Mouse (Mus musculus) kidney, adult 8-10 months (tissue): ENCODE measurements at regions not wholly inside any gene's neighbourhood (a gene's known extent, or its start where the extent isn't known, plus 50 kb on each side); places are given as distances from the start of the nearest gene placed in this dataset.

Source experiments
- DNase-seq, 2 experiments: peaks; one replicate each; pipeline ENCODE4 v3.0.0; 2022

DNA sequence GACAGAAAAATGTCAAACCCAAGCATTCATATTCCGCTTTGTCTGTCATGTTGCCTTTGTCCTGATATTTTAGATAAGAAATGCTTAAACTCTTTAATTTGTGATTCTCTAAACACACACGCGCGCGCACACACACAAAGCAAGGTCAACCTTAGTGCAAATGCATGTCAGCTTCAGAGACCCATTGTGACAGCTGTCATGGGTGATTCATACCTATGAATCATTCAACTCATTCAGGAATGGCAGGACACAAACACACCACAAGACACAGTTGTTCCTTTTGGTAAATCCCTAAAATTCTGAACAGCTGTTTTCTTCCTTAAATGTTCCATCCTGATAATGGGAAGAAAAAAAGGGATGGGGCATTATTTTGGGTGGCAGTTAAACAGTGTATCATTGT is 144.1 kb upstream of the Dusp10 start:
- DNase-seq: no peak

- DNase-seq: no peak
These were observed 117.2 kb upstream of the Dusp10 start for GRCm38 (mm10) chr1:183895936-183896335.

DNA sequence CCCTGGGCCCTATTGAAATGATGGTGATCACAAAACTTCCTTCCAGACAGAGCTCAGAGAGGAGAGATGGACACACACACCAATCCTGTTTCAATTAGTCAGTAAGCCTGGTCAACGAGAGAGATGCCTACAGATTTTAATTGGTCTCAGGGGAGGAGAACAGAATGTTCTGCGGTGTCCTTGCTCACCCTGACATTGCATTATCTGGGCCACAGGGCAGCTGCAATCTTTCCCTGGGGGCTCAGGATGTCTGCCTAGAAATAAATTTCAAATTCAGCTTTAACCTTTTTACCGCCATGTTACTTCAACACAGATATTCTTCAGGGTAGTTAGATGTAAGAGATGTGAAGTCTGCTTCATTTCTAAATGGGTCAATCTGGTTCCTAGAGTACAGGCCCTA is 115.0 kb upstream of the Dusp10 start:
- DNase-seq: no peak

DNA sequence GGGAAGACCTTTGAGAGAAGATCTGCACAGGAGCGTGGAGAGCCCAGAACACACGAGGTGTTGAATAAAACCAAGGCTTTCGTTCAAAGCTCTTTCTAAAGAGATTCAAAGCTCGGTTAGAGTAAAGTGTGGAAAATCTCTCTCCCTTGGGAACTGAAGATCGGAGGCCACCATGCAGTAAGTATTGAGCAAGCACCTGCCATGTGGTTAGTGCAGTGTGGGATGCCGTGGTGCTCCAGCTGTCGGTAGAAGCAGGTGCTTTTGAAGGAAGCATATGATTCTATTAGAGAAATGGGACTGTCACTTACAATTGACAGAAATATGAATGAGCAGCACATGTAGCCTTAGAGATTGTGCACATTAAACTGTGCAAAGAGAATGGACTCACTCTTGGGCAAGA is 108.5 kb upstream of the Dusp10 start:
- DNase-seq: no peak

DNA sequence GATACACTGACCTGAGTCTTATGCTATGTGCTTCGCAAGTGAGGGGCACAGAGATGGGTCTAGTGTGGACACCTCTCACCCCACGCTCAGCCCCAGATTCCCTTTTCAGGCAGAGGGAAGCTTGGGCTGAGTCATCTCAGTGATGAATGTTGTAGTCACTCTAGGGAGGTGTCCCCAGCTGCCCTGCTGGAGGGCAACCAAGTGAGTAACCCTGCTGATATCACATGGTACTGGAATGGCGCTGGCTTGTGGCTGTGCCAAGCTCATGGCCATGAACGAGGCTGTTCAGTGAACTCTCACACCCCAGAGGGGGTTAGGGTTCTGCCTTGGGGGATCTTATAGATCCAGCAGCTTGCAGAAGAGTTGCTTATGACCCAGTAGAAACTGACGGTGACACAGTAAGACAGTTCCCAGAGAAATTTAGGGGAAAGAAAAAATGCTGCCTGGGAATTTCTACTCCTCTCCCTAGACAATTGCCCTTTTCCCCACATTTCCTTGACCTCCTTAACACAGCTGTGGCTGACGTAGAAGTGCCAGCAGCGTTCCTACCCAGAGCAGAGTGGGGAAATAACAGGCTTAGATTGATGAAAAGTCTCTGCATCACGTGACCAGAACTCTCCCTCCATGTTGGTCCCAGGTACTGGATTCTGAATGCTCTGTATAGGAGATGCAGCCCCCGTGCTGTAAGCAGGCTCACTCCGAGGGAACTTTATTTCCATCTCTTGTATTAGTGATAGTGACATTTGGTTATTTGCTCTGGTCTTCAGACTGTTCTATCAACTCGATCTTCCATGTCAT is 107.6 kb upstream of the Dusp10 start:
- DNase-seq: peak in 1 of 2 experiments; percentile 2

- DNase-seq: no peak
These were observed 95.4 kb upstream of the Dusp10 start for GRCm38 (mm10) chr1:183917656-183918055.

DNA sequence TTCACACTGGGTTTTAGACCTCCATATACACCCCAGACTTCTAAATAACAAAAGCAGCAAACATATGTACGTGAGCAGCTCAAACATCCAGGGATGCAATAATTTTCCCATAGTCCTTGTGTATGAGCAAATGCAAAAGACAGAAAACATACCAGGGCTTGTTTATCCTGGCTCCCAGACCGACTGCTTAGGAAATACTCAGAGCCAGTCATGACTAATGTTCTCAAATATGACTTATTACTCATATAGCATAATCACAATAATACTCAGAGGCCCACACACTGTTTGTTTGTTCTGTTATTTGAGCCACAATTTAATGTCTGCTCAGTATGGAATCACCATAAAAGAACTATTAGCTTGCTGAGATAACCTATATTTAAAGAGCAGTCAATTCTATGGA is 91.8 kb upstream of the Dusp10 start:
- DNase-seq: no peak

DNA sequence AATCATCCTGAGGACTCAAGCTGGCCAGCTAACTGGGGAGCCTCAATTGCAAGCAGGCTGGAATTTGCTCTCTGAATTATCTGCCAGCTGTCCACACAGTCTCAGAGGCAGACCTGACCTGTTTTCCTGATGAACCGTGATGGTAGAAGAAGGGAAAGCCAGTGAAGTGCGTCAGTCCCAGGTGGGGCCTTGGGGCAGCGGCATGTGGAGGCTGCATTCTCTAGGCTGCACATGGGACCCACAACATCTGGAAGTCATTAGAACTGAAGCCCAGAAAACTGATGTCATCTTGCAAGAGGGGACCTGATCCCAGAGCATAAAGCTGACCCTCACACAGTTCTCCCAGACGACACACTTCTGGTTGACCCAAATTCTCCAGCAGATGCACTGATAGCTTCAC is 84.6 kb upstream of the Dusp10 start:
- DNase-seq: no peak

DNA sequence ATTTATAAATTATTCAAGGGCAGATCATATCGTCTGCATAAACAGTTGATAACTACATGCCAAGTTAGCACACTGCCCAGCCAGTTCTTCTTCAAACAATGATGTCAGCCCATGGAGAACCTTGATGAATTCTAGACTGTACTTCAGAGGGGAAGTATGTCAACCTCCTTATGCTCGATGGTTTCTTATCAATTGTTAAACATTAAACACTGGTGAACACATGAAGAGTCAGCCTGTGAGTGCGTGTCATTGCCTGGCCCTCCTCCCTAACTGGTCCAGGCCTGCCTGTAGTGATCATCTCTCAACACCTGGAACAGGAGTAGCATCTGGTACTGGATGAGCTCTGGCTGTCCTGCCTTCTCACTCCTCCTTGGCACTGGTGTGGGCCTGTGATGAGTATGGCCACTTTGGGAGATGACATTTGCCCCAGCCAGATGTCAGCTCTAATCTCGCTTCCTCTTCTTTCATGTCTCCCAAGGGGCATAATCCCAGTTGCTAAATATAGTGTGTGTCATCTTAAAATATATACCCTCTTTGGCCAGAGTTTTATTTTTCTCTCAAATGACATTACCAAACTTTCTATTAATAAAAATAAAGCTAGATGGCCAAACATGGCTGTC is 82.6 kb upstream of the Dusp10 start:
- no peak for DNase-seq

- no peak for DNase-seq
These were observed 82.0 kb upstream of the Dusp10 start for GRCm38 (mm10) chr1:183931141-183931540.

DNA sequence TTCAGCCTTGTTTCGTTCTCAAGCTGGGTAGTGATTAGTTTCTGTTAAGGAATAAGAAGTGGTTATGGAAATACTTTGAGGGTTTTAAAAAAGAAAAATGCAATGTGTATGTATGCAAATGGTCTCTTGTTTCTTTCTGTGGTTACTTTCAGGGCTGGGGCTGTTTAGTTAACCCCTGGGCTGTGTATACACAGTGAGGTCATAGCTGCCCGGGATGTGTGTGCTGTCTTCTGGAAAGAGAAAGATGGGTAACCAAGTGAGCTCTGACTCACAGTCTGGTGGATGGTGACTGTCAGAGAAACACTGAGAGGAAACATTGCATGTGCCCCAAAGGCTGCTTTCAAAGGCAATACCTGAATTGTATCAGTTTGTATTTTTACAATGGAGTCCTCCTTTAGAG is 79.3 kb upstream of the Dusp10 start:
- no peak for DNase-seq

- DNase-seq: no peak
These were observed 75.9 kb upstream of the Dusp10 start for GRCm38 (mm10) chr1:183937166-183937565.

- DNase-seq: no peak
These were observed 74.7 kb upstream of the Dusp10 start for GRCm38 (mm10) chr1:183938361-183938760.

- no peak for DNase-seq
These were observed 72.4 kb upstream of the Dusp10 start for GRCm38 (mm10) chr1:183940706-183941105.

DNA sequence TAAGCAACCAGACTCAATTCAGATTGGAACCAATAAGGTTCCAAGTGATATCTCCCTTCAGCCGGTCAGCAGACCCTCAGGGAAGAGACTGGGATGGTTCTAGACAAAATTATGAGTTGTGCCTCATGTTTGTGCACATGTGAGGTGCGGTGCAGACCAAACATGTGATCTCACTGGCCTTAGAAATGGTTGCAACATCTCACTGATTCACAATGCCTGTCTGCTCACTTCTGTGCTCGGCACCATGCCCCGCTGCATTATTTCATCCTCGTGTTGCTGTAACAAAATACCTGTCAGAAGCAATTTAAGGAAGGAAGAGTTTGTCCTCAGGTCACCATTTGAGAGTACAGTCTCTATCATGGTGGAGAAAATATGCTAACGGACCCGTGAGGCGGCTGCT is 66.9 kb upstream of the Dusp10 start:
- no peak for DNase-seq

GRCm38 (mm10) chr1:183947066-183947465 is 66.0 kb upstream of the Dusp10 start:
- DNase-seq: no peak

DNA sequence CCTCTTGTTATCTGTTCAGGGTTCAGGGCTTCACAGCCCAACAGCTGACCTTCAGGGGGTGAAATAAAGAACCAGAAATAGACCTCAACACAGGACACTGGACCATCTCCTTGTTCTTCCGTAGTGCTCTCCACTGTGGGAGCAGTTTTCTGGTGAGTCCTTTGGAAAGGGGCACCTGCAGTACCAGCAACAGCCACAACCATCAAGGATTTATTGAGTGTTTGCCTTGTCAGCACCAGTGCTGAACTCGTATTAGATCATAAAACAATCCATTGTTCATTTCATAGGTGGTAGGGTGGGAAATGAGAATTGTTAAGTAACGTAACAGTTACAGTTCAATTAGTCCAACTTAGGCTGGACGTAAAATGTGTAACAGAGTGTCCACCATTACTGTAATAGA is 63.9 kb upstream of the Dusp10 start:
- DNase-seq: no peak

DNA sequence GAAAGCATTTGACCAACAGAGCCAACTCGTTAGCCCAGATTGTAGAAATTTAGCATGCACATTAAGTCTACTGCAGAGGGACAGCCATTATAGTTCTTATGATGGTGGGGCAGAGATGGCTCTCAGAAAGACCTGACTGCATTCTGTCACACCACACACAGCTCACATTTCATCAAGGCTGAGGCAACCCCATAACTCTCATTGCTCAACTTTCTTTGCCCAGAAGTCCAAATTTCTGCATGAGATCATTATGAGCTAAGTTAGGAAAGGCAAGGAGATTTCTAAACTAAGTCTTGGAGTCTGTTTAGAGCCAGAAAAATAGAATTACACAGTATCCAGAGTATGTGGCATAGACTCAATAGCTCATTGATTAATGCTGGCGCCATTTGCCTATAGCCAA is 59.0 kb upstream of the Dusp10 start:
- DNase-seq: no peak

DNA sequence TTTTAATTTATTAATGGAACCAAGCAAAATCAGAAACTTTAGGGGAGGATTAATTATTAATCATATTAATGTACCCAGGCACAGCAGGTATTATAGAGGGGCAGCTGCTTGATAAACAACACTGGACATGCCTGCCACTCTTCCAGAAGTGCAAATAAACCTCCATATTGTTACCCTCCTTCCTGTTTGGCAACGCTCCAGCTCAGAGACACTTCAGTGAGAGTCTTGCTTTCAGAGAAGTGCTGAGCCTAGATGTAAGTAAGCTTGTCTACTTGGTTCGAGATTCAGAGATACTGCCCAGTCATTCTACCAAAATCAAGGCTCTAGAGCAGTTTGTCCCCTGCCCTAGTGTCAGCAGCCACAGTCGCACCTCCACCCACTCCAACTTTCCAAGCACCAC is 56.7 kb upstream of the Dusp10 start:
- no peak for DNase-seq

DNA sequence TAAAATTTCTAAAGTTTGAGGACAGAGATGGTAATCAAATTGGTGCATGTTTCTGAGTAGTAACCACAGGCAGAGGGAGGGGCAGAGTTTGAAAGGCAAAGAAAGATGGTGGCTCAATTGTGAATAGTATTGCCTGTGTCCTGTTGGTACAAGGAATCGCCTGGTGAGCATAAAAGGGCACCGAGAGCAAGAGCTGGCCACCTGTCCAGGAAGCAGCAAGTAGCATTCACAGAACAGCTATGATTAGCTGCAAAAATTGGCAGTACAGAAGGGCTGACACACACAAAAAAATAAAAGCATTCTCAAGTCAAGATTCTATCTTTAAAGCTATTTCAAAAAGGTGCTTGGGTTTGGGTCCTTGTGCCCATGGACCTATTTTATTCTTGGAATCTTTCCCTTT is 51.7 kb upstream of the Dusp10 start:
- no peak for DNase-seq

DNA sequence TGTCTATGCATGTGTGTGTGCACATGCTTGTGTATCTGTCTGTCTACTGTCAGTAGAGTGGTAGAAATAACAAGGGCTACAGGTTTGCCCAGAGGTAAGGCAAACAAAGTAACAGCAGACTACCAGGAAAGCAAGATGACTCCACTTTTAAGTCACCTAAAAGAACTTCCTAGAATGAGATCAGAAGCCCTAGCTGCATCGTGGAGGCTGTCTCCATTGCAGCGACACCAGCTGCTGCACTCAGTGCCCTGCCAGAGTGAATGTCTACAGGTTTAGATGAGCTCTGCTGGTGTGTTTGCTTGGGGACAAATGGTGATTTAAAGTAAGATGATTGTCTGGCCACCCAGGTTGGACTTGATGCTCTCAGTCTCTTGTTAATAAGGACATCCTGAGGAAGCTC is 50.6 kb upstream of the Dusp10 start:
- DNase-seq: no peak

DNA sequence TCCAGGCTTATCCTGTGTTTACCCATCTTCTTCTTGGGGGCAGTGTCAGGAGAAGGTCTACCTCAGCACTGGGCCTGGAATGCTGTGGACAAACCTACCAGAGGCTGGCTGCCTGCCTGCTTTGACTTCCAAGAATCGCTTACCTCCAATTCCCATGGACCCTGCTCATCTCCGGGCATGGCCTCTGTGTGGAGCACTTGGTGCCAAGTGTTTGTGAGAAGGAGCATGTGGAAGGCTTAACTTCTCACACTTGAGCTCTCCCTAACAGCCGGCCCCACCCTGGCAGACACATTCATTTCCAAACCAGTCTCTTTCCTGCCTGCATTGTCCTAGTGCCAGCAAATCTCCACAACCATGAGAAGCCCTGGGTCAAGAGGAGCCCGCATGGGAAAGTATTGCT is 49.8 kb upstream of the Dusp10 start:
- DNase-seq: no peak
